Mouse (Mus musculus): ENCODE data around the gene Abhd11.
"Not testable (repeated sequence)": the region's sequence is repeated elsewhere in the genome, so short reads cannot be mapped to it uniquely, and the experiment has no call there.

Abhd11 gene

DNA sequence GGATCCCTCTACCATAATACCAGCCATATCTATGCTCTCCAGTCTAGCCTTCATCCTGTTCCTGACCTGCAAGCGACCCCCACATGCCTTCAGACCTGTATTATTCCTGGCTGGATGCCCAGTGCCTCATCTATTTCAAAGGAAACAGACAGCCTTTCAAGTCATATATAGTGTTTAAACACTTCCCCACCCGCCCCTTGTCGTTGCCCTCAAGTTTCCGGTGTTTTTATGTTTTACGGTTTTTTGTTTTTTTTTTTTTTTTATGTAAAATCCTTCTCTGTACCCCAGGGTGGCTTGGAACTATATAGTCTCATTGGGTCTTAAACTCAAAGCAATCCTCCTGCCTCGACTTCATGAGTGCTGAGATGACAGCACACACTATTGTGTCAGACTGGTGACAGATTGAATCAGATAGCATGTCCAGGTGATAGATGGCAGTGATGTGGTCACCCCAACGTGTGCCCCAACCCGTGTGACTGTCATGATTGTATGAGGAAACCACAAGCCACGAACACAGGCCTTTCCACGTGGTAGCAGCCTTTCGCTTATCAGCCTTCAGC is 15.8 kb downstream of the Abhd11 start:
- DNase-seq: no peak

DNA sequence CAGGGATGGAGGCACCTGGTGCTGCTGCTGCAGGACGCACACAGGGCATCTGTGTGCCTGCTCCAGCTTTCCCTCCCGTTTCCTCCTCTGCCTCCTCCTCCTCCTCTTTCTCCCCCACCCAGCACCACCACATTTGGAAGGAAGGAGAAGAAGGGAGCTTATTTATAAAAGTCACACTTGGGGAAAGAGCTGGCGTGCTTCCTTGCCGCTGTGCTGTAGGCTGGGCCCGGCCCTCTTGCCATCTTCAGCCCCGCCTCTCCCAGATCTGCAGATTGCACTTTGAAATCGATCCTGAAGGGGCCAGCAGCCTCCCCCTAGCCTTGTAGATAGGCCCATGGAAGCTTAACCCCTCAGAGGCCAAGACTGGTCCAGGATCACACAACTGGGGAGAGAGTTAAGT is 16.9 kb downstream of the Abhd11 start:
- no peak for DNase-seq

DNA sequence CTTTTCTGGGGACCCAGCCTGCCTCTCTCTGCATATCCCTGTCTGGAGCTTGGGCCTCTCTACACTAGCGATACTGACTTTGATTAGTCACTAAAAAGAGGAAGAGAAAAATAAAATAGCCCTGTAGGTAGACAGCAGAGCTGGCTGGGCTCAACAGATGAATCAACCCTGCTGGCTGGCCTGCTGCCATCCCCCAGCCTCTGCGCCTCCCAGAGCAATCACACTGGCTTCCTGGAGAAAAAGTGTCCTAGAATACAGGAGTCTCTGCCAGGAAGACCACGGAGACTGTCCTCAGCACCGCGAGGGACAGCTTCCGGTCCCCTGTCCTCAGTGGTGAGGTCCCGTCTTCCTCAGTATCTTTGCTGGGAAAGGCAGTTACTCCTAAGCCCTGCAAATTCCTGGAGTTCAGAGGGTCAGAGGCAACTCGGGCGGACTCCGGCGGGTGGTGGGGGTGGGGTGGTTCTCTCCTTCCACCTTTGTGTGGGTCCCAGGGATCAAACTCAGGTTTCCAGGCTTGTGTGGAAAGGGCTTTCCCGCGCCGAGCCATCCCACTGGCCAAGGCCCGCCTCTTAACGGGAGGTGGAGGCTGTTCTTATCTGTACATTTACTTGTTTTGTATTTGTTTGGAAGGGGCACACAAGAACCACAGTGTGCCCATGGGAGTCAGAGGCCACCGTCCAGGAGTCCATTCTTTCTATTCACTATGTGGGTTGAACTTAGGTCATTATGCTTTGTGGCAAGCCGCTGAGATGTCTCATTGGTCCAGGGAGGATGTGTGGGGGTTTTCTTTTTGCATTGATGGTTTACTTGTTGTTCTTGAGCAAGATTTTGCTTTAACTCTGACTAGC is 20.3 kb downstream of the Abhd11 start:
- DNase-seq: no peak

DNA sequence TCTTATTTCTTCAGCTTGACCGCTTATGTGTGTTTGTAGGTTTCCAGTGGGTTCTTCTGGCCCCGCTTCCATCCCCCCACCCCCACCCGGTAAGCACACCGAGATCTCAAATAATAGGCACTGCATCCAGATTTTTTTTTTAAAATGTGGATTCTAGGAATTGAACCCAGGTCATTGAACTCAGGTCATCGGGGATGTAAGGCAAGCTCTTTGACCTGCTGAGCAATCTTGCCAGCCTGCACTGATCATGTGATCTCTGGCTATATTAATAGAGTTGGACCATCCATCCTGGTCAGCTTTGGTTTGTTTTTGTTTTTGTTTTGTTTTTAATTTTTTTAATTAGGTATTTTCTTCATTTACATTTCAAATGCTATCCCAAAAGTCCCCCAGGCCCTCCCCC is 23.6 kb downstream of the Abhd11 start:
- DNase-seq: no peak

DNA sequence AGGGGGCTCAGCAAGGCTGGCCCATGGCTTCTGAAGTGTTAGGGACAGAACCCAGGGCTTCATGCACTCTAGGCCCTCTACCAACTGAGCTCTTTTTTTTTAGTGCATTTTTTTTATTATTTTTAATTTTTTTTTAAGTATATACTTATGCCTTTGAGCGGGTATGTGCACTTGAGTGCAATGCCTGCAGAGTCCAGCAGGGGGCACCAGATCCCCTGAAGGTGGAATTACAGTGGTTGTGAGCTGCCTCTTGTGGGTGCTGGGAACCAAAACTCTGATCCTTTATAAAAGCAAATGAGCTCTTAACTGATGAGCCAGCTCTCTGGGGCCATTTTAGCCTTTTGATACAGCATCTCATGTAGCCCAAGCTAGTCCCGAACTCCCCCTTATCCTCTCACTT is 25.6 kb downstream of the Abhd11 start:
- no peak for DNase-seq

DNA sequence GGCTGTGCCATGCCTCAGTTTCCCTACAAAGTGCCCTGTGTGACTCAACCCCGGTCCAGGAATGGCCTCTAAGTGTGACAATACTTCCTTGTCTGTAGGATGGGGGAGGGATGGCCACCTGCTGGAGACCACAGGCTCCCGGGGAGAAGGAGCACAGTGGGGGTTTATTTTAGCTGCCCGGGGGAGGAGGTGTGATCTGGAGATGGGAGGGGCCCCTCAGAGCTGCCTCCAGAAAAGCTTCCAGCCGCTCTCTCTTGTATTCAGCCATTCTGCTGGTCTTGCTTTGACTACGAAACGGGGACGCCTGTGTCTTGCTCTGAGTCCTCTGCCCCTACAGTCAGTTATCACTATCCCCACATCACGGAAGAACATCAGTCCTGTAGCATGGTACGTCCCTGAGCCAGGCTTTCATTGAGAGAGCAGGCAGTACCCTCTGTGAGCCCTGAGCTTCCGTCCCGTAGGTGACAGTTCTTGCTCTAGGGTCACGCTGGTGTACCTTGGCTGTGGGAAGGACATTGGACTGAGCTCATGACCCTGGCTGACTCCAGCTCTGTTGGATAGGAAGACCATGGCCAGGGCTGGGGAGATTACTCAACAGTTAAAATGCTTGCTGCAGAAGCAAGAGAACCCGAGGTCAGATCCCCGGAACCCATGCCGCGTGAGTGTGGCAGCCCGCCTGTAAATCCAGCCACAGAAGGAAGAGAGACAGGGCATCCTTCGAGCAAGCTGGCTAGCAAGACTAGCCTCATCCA is 26.8 kb downstream of the Abhd11 start:
- DNase-seq: no peak

DNA sequence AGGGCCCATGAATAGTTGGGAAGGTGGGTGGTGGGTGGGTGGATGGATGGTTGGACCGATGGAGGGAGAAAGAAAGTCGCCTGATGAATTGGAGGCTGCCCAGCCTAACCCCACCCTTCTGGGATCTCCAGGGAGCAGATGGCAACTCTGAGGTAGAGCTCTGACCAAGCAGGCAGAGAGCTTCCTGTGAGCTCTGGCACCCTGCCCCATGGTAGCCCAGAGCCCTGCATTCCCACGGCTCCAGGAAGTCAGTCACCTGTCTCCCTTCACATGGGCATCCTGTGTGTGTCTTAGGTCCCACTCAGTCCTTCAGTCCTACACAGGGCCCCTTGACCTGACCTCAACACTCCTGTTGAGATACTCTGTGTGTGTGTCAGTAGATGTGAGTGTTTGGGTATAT is 29.0 kb downstream of the Abhd11 start:
- no peak for DNase-seq

DNA sequence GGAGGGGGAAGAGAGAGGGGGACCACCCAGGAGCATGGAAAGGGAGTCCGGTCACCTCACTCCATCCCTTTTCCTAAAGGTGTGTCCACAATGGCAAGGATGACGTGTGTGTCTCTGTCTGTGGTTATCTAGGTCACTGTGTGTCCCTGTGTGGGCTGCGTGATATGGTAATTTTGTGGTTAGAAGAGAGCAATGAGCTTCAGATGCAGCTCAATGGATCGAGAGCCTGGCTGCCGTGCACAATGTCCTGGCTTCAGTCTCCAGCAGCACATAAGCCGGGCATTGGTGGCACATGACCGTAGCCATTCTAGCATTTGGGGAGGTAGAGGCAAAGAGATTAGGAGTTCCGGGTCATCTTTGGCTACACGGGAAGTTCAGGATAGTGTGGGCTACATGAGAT is 30.6 kb downstream of the Abhd11 start:
- DNase-seq: no peak

DNA sequence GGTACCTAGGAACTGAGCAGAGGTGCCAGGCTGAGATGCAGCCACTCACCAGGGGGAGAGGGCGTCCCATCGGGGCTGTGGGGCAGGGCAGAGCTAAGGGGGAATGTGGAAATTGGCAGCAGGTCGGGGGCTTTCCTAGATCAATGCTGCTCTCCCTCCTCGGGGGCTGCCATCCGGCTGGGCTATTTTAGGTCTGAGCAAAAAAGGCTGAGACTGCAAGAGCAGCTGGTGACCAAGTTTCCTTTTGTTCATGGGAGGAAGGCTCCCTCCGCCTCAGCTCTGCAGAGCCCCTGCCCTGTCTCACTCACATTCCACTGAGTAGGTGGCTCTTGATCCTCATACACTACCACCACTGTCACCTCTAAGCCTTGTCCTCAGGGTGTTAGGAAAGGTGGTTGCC is 31.1 kb downstream of the Abhd11 start:
- DNase-seq: no peak

DNA sequence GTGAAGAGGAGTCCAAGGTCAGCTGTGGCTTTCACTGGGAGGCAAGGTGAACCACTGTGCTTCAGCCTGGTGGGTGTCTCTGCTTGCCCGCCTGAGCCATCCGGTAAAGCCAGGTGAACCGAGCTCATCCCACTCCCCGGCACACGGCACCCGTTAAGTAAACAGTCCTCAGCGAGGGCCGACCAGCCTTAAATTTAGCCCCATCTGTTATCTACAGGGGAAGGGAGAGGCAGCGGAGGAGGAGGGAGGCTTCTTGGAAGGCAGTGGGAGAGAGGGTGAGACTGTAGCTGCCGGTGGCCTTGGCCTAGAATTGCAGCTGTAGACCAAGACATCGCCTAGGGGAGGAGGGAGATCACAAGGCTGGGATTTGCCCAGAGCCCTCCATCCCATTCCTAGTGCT is 31.8 kb downstream of the Abhd11 start:
- no peak for DNase-seq

DNA sequence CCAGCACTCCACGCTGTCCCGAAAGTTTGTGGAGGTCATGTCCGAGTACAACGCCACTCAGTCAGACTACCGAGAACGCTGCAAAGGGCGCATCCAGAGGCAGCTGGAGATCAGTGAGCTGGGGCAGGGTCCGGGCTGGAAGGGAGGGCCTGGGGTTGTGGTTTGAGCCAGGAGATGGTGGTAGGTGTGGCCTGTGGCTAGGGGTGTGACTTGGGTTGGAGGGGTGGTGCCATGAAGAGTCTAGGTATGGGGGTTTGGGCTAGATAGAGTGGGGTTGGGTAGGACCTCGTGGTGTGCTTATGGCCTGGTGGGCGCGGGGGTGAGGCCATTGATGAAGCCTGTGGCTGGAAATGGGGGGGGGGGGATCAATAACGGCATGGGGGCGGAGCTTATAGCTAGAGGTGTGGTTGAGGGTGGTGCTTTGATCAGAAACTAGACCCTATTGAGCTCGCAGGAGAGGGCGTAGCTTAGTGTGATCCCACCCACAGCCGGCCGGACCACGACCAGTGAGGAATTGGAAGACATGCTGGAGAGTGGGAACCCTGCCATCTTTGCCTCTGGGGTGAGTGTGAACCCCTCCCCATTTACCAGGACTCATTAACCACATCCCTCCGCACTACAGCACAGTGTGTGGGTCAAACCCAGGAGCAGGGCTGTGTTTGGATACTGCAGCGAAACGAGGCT is 33.3 kb downstream of the Abhd11 start:
- no peak for DNase-seq

DNA sequence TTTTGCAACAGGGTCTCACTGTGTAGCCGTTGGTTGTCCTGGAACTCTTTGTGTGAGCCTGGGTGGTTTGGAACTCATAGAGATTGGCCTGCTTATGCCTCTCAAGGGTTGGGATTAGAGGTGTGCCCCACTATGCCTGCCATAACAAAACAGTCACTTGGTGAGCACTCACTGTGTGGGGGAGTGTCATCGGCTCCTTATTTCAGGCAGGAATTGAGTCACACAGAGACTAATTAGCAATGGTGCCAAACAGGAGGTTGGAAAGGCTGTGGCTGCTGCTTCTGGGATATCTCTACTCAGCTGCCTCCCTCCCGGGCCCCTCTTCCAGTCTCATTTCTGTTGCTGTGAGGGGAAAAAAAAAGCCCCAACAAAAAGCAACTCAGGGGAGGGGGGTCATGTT is 35.6 kb downstream of the Abhd11 start:
- DNase-seq: no peak

DNA sequence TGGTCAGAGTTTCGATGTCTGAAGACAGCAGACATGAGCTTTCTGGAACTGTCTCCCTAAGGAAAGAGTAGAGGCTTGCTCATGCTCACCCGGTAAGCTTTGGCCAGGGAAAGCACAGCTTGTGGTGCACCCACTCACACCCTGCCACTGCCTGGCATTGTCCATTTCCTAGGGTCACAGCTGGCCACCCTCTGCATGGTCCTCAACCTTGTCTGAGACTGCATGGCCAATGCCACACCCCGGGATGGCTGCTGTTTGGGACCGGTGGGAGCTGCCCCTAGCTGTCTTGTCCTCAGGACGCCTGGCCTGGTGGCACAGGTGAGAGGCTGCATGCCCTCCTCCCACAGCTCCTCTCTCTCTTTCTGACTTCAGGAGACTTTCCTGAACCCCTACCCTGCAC is 39.6 kb downstream of the Abhd11 start:
- no peak for DNase-seq

DNA sequence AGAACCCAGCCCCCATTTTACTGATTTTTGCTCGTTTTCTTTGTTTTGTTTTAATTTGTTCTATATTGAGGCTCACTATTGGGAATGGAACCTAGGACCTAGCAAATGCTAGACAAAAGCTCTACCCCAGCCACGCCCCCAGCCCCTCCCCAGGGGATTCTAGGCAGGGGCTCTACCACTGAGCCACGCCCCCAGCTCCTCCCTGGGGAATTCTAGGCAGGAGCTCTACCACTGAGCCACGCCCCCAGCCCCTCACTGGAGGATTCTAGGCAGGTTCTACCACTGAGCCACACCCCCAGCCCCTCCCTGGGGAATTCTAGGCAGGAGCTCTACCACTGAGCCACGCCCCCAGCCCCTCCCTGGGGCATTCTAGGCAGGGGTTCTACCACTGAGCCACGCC is 40.3 kb downstream of the Abhd11 start:
- DNase-seq: not testable (repeated sequence)

DNA sequence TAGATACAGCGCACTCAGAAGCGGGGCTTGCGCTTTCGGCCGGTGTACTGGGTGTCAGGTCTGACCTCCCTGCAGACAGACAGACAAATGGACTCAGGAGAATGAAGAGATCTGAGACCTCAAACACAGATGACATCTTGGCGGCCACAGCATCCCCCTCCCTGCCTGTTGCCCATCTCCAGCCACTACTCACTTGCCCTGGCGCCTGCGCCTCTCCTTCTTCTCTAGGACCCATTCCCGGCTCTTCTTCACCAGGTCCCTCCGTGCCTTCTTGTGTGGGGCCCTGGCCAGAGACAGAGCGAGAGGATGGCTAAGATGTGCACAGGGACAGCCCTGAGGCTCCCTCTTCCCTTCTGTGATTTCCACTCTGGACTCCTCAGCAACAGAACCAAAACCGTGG is 44.4 kb downstream of the Abhd11 start:
- no peak for DNase-seq

Measured in thymus, adult 18-20 months (tissue).